Mouse (Mus musculus): Measurements from ENCODE around the gene Smad1. TPM values are rescaled to one million over a fixed set of nuclear protein-coding genes. Genes with fewer than 3 reads are reported as not detected.

Gene Smad1
- polyA plus RNA-seq, 1 experiment from 2014 or later, result 39.8 TPM

GRCm38 (mm10) chr8:79396911-79397310 lies 2.4 kb downstream of the Smad1 start:
- no peak overlapping the region for H3K27ac ChIP-seq
- peaks cover 18% of the 10 kb centered on the region for H3K4me1 ChIP-seq
- no peak for ATAC-seq (ENCODE audit: insufficient read depth, low FRiP score, low read depth)
- H3K36me3 ChIP-seq, result no peaks in the 10 kb centered on the region
- H3K4me2 ChIP-seq, result peak overlapping the region; percentile 57; the same call in 1 of the 2 replicates
- H3K27me3 ChIP-seq (replicated peaks), result no peaks in the 10 kb centered on the region
- no peak overlapping the region for H3K9ac ChIP-seq
- no peaks in the 10 kb centered on the region for H3K9me3 ChIP-seq
- WGBS, result 56% methylated on average over 6 of the region's 6 CpGs
- no peak overlapping the region for H3K4me3 ChIP-seq (replicated peaks)

GRCm38 (mm10) chr8:79394009-79394408 lies 5.3 kb downstream of the Smad1 start:
- H3K27ac ChIP-seq, result no peak overlapping the region
- no peak for ATAC-seq (ENCODE audit: insufficient read depth, low FRiP score, low read depth)
- no peaks in the 10 kb centered on the region for H3K36me3 ChIP-seq

GRCm38 (mm10) chr8:79393215-79393614 lies 6.1 kb downstream of the Smad1 start:
- WGBS, result 83% methylated on average over 5 of the region's 5 CpGs
- Histone ChIP-seq H3K4me1 (peaks cover 14% of the 10 kb centered on the region), H3K36me3 (no peaks in the 10 kb centered on the region), H3K27ac (no peak overlapping the region), H3K9ac (no peak overlapping the region), H3K27me3 (replicated peaks) (no peaks in the 10 kb centered on the region), H3K9me3 (no peaks in the 10 kb centered on the region), H3K4me2 (no peak overlapping the region), H3K4me3 (replicated peaks) (no peak overlapping the region)
- no peak for ATAC-seq (ENCODE audit: insufficient read depth, low FRiP score, low read depth)

More at GRCm38 (mm10) chr8:79394009-79394408, 5.3 kb downstream of the Smad1 start:
- H3K4me1 ChIP-seq, result peaks cover 14% of the 10 kb centered on the region
- H3K4me2 ChIP-seq, result no peak overlapping the region
- H3K27me3 ChIP-seq (replicated peaks), result no peaks in the 10 kb centered on the region
- H3K9ac ChIP-seq, result no peak overlapping the region
- WGBS, result 48% methylated on average over 9 of the region's 9 CpGs
- no peaks in the 10 kb centered on the region for H3K9me3 ChIP-seq
- no peak overlapping the region for H3K4me3 ChIP-seq (replicated peaks)

- WGBS, result 61% methylated on average over 6 of the region's 6 CpGs
- Histone ChIP-seq H3K4me1 (peaks cover 15% of the 10 kb centered on the region), H3K36me3 (no peaks in the 10 kb centered on the region), H3K4me2 (no peak overlapping the region), H3K27me3 (replicated peaks) (no peaks in the 10 kb centered on the region), H3K27ac (no peak overlapping the region), H3K9me3 (no peaks in the 10 kb centered on the region), H3K4me3 (replicated peaks) (no peak overlapping the region), H3K9ac (no peak overlapping the region)
- ATAC-seq (ENCODE audit: insufficient read depth, low FRiP score, low read depth), result no peak
These were observed 6.7 kb downstream of the Smad1 start for GRCm38 (mm10) chr8:79392649-79393048.

- no peak overlapping the region for H3K4me3 ChIP-seq (replicated peaks)
- 85% methylated on average over 13 of the region's 13 CpGs for WGBS
These were observed 7.9 kb downstream of the Smad1 start for GRCm38 (mm10) chr8:79391454-79391853.

GRCm38 (mm10) chr8:79389074-79389786 lies 10.1 kb downstream of the Smad1 start:
- no peak for ATAC-seq (ENCODE audit: insufficient read depth, low FRiP score, low read depth)
- no peaks in the 10 kb centered on the region for H3K27me3 ChIP-seq (replicated peaks)
- H3K4me1 ChIP-seq, result peaks cover 12% of the 10 kb centered on the region
- H3K27ac ChIP-seq, result no peak overlapping the region
- H3K9ac ChIP-seq, result no peak overlapping the region
- WGBS, result 84% methylated on average over 23 of the region's 23 CpGs
- H3K4me3 ChIP-seq (replicated peaks), result no peak overlapping the region
- no peaks in the 10 kb centered on the region for H3K9me3 ChIP-seq
- no peaks in the 10 kb centered on the region for H3K36me3 ChIP-seq
- H3K4me2 ChIP-seq, result no peak overlapping the region

More at GRCm38 (mm10) chr8:79391454-79391853, 7.9 kb downstream of the Smad1 start:
- H3K4me2 ChIP-seq, result no peak overlapping the region
- no peaks in the 10 kb centered on the region for H3K27me3 ChIP-seq (replicated peaks)
- H3K36me3 ChIP-seq, result no peaks in the 10 kb centered on the region
- no peak overlapping the region for H3K9ac ChIP-seq
- no peak overlapping the region for H3K27ac ChIP-seq
- H3K9me3 ChIP-seq, result no peaks in the 10 kb centered on the region
- peaks cover 10% of the 10 kb centered on the region for H3K4me1 ChIP-seq
- no peak for ATAC-seq (ENCODE audit: insufficient read depth, low FRiP score, low read depth)

GRCm38 (mm10) chr8:79386831-79387230 lies 12.5 kb downstream of the Smad1 start:
- 74% methylated on average over 5 of the region's 5 CpGs for WGBS
- H3K4me1 ChIP-seq, result peaks cover 18% of the 10 kb centered on the region; the same call in 1 of the 2 replicates
- ATAC-seq (ENCODE audit: insufficient read depth, low FRiP score, low read depth), result no peak
- no peak overlapping the region for H3K9ac ChIP-seq
- H3K36me3 ChIP-seq, result no peaks in the 10 kb centered on the region
- no peaks in the 10 kb centered on the region for H3K27me3 ChIP-seq (replicated peaks)
- no peak overlapping the region for H3K4me2 ChIP-seq
- no peaks in the 10 kb centered on the region for H3K9me3 ChIP-seq
- H3K27ac ChIP-seq, result no peak overlapping the region
- no peak overlapping the region for H3K4me3 ChIP-seq (replicated peaks)

- WGBS, result 75% methylated on average over 6 of the region's 6 CpGs
- Histone ChIP-seq H3K9me3 (no peaks in the 10 kb centered on the region), H3K4me1 (peaks cover 18% of the 10 kb centered on the region; the same call in 1 of the 2 replicates), H3K27ac (no peak overlapping the region), H3K9ac (no peak overlapping the region), H3K36me3 (no peaks in the 10 kb centered on the region), H3K27me3 (replicated peaks) (no peaks in the 10 kb centered on the region), H3K4me3 (replicated peaks) (no peak overlapping the region), H3K4me2 (no peak overlapping the region)
- ATAC-seq (ENCODE audit: insufficient read depth, low FRiP score, low read depth), result no peak
These were observed 13.0 kb downstream of the Smad1 start for GRCm38 (mm10) chr8:79386358-79386757.

GRCm38 (mm10) chr8:79384276-79385271 lies 14.7 kb downstream of the Smad1 start:
- Histone ChIP-seq H3K4me3 (replicated peaks) (no peak overlapping the region), H3K9me3 (no peaks in the 10 kb centered on the region), H3K4me2 (no peak overlapping the region), H3K4me1 (peaks cover 18% of the 10 kb centered on the region; the same call in 1 of the 2 replicates), H3K27me3 (replicated peaks) (no peaks in the 10 kb centered on the region), H3K9ac (no peak overlapping the region), H3K36me3 (no peaks in the 10 kb centered on the region), H3K27ac (no peak overlapping the region)
- WGBS, result 34% methylated on average over 25 of the region's 25 CpGs
- no peak for ATAC-seq (ENCODE audit: insufficient read depth, low FRiP score, low read depth)

- Histone ChIP-seq H3K9me3 (no peaks in the 10 kb centered on the region), H3K27me3 (replicated peaks) (no peaks in the 10 kb centered on the region), H3K9ac (no peak overlapping the region), H3K36me3 (no peaks in the 10 kb centered on the region), H3K4me3 (replicated peaks) (no peak overlapping the region), H3K4me1 (peaks cover 19% of the 10 kb centered on the region), H3K4me2 (peak overlapping the region; percentile 8; the same call in 1 of the 2 replicates), H3K27ac (peak overlapping the region; percentile 16; the same call in 1 of the 2 replicates)
- ATAC-seq (ENCODE audit: insufficient read depth, low FRiP score, low read depth), result peak; percentile 23; the same call in 1 of the 2 replicates
- WGBS, result 22% methylated on average over 8 of the region's 8 CpGs
These were observed 16.5 kb downstream of the Smad1 start for GRCm38 (mm10) chr8:79382857-79383262.

- Histone ChIP-seq H3K4me2 (no peak overlapping the region), H3K36me3 (no peaks in the 10 kb centered on the region), H3K4me3 (replicated peaks) (no peak overlapping the region), H3K4me1 (peaks cover 22% of the 10 kb centered on the region), H3K27ac (no peak overlapping the region), H3K9me3 (no peaks in the 10 kb centered on the region), H3K9ac (no peak overlapping the region), H3K27me3 (replicated peaks) (no peaks in the 10 kb centered on the region)
- ATAC-seq (ENCODE audit: insufficient read depth, low FRiP score, low read depth), result peak; percentile 48; the same call in 1 of the 2 replicates
- WGBS, result 54% methylated on average over 6 of the region's 6 CpGs
These were observed 17.5 kb downstream of the Smad1 start for GRCm38 (mm10) chr8:79381771-79382170.

- H3K4me3 ChIP-seq (replicated peaks), result no peak overlapping the region
- 71% methylated on average over 1 of the region's 1 CpGs for WGBS
- peaks cover 22% of the 10 kb centered on the region for H3K4me1 ChIP-seq
- H3K9me3 ChIP-seq, result no peaks in the 10 kb centered on the region
- no peak for ATAC-seq (ENCODE audit: insufficient read depth, low FRiP score, low read depth)
- H3K4me2 ChIP-seq, result no peak overlapping the region
- no peaks in the 10 kb centered on the region for H3K36me3 ChIP-seq
- no peak overlapping the region for H3K9ac ChIP-seq
- H3K27ac ChIP-seq, result no peak overlapping the region
- no peaks in the 10 kb centered on the region for H3K27me3 ChIP-seq (replicated peaks)
These were observed 18.9 kb downstream of the Smad1 start for GRCm38 (mm10) chr8:79380386-79380785.

Data from stomach, embryonic 15.5 days (tissue).